Mouse (Mus musculus) olfactory bulb, adult 2 months (tissue): ENCODE results near the gene Mthfd1l. TPM values are rescaled to one million over a fixed set of nuclear protein-coding genes. Genes with fewer than 3 reads are reported as not detected.

Experiments
- H3K27ac ChIP-seq: fragments of 200-500 bp; 2 replicates; pipeline ENCODE4 v1.5.1; 2012; ENCODE audit warnings: low read depth, low read length; ENCODE audit not compliant: insufficient read depth
- H3K4me1 ChIP-seq: fragments of 200-500 bp; 2 replicates; pipeline ENCODE4 v1.6.1; 2012; ENCODE audit warnings: low read length; ENCODE audit not compliant: control insufficient read depth, insufficient read depth
- H3K4me3 ChIP-seq: fragments of 200-500 bp; 2 replicates; pipeline ENCODE4 v1.5.1; 2012; ENCODE audit warnings: mild to moderate bottlenecking, low read depth, low read length, moderate library complexity; ENCODE audit not compliant: insufficient read depth
- CTCF ChIP-seq: fragments of 200-500 bp; IDR thresholded peaks from 2 replicates; pipeline ENCODE4 v1.5.1; 2012; ENCODE audit warnings: low read depth, mild to moderate bottlenecking, low read length, moderate library complexity; ENCODE audit not compliant: insufficient read depth
- POLR2A ChIP-seq: fragments of 200-500 bp; IDR thresholded peaks from 2 replicates; pipeline ENCODE4 v1.6.1; 2012; ENCODE audit warnings: mild to moderate bottlenecking, low read depth, low read length, moderate library complexity; ENCODE audit not compliant: insufficient read depth
- WGBS: fragments of 180-500 bp; shearing (Covaris S2); methylation state at CpG from one replicate; pipeline ENCODE4 v1.1.7; 2018; 5-methylcytosine and 5-hydroxymethylcytosine counted together
- polyA plus RNA-seq: library from polyadenylated mRNA; stranded (reverse); fragments of >200 nt; gene quantifications from 2 replicates; pipeline ENCODE4 v1.2.4, GENCODE M21; 2012; ENCODE audit warnings: low replicate concordance; ENCODE audit not compliant: missing spikeins, insufficient read depth, insufficient read length

The Mthfd1l gene
- not detected in 2 replicates for polyA plus RNA-seq

GRCm38 (mm10) chr10:3972981-3973588, at the start of gene Mthfd1l:
Mthfd1l (plus strand) TSS chr10:3973118.
- Histone ChIP-seq H3K4me3 (peak within 1 kb of the TSS; percentile 70), H3K27ac (peak within 1 kb of the TSS; percentile 67), H3K4me1 (no peaks in the 10 kb centered on the region)
- under 1% methylated on average over 40 of the region's 40 CpGs for WGBS
- TF ChIP-seq CTCF, result peak; percentile 75
- no peak for TF ChIP-seq POLR2A

- H3K4me3 ChIP-seq, result no peak overlapping the region
- no peaks in the 10 kb centered on the region for H3K4me1 ChIP-seq
- WGBS, result 88% methylated on average over 4 of the region's 4 CpGs
- no peak overlapping the region for H3K27ac ChIP-seq
- no peak for TF ChIP-seq CTCF
- no peak for TF ChIP-seq POLR2A
Measured at GRCm38 (mm10) chr10:3928008-3928545, 44.8 kb upstream of the Mthfd1l start.

- TF ChIP-seq POLR2A (no peak), CTCF (no peak)
- Histone ChIP-seq H3K4me1 (no peaks in the 10 kb centered on the region), H3K27ac (no peak overlapping the region), H3K4me3 (no peak overlapping the region)
Measured at GRCm38 (mm10) chr10:3931831-3932230, 41.1 kb upstream of the Mthfd1l start.

DNA sequence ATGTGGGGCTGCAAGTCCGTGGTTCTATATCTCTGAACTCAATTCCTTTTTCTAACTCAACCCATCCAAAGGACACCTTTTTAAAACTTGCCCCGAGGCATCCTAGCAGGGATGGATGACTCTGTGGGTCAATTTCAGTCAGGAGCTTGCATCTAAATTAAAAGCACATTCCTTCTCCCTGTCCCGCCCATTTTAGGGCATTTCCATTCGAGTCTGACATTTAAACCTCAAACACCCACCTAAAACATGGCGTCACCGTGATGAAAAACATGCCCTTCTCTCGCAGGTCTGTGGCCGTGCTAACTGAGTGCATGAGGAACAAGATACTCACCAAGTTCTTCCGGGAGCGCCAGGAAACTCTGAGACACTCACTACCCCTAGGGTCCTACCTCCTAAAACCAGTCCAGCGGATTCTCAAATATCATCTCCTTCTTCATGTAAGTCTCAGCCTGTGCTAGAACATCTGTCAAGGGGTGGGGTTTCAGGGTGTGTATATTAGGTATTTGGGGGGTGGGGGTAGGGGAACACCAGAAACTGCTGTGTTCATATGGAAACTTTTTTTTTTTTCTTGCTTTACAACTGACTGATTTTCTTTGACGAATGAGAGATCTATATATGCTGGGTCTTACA, 39.5 kb upstream of the Mthfd1l start:
- Histone ChIP-seq H3K4me3 (no peak overlapping the region), H3K27ac (no peak overlapping the region), H3K4me1 (no peaks in the 10 kb centered on the region)
- TF ChIP-seq CTCF, result no peak
- TF ChIP-seq POLR2A, result no peak
- WGBS, result 85% methylated on average over 12 of the region's 12 CpGs

DNA sequence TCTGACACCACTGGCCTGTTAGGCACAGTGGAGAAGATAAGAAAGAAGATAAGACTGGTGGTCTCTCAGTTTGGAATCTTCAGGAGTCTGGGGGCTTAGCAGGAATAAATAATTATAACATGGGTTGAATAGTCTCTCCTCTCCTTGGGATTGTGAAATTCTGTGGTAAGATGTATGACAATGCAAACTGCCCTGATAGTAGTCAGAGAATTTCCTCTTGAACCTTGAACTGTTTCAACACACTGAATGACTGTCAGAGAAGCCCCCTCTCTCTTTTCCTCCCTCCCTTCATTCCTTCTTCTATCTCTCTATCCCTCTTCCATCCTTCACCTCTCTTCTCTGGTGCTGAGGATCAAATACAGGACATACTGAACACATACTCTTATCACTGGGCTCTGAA, 36.1 kb upstream of the Mthfd1l start:
- no peak for TF ChIP-seq POLR2A
- no peak for TF ChIP-seq CTCF
- Histone ChIP-seq H3K4me1 (peaks cover 3% of the 10 kb centered on the region; the same call in 1 of the 2 replicates), H3K4me3 (no peak overlapping the region), H3K27ac (no peak overlapping the region)

GRCm38 (mm10) chr10:3939895-3940595, 32.9 kb upstream of the Mthfd1l start:
- Histone ChIP-seq H3K27ac (no peak overlapping the region), H3K4me1 (peaks cover 3% of the 10 kb centered on the region; the same call in 1 of the 2 replicates), H3K4me3 (no peak overlapping the region)
- WGBS, result 94% methylated on average over 11 of the region's 11 CpGs
- TF ChIP-seq CTCF (no peak), POLR2A (no peak)

DNA sequence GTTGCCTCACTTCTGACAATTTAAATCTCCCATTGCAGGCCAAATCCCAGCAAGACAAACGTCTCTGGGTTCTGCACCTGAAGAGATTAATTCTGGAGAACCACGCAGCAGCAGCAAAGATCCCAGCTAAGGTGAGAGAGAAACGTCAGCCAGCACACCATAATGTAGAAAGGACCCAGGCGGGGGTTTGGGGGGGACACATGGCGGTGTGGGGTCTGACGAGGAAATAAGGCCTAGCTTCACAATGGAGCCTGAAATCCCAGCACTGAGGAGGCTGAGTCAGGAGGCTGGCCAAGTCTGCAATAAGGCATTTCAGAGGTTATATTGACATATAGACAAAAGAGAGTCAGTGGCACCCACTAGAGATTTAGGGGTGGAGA, 32.3 kb upstream of the Mthfd1l start:
- Histone ChIP-seq H3K4me3 (no peak overlapping the region), H3K27ac (no peak overlapping the region), H3K4me1 (peaks cover 3% of the 10 kb centered on the region; the same call in 1 of the 2 replicates)
- TF ChIP-seq POLR2A, result no peak
- no peak for TF ChIP-seq CTCF
- 95% methylated on average over 6 of the region's 6 CpGs for WGBS

- 63% methylated on average over 11 of the region's 11 CpGs for WGBS
- peaks cover 3% of the 10 kb centered on the region; the same call in 1 of the 2 replicates for H3K4me1 ChIP-seq
- no peak overlapping the region for H3K27ac ChIP-seq
- no peak overlapping the region for H3K4me3 ChIP-seq
- TF ChIP-seq CTCF (no peak), POLR2A (no peak)
Measured at GRCm38 (mm10) chr10:3941054-3941757, 31.7 kb upstream of the Mthfd1l start.

DNA sequence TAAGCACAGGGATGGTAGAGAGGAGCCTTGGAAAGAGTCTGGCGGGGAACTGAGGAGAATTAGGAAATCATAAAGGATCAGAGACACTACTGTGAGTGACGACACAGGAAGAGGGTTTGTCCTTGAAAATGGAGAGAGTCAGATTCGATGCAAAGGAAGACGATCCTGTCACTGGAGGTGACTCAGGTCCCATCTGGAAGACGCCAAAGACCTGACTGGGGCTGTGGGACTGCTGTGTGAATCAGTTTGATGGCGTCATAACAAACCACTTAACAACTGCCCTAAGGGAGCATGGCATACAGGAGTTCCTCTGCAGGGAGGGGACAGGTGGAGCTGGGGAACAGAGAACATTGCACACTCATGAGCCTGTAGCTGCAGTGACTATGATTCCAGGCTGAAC, 30.6 kb upstream of the Mthfd1l start:
- no peak overlapping the region for H3K4me3 ChIP-seq
- H3K4me1 ChIP-seq, result peaks cover 3% of the 10 kb centered on the region; the same call in 1 of the 2 replicates
- whole genome bisulfite sequencing, result 86% methylated on average over 6 of the region's 6 CpGs
- no peak for TF ChIP-seq POLR2A
- no peak for TF ChIP-seq CTCF
- no peak overlapping the region for H3K27ac ChIP-seq
